Mouse (Mus musculus) hindbrain, embryonic 14.5 days (tissue): ENCODE measurements around the gene Anp32a. TPM values are rescaled to one million over a fixed set of nuclear protein-coding genes. Genes with fewer than 3 reads are reported as not detected.

ENCODE experiments used
- ATAC-seq: fragments of 200-750 bp; cut with Nextera tagmentation; 2 replicates; pipeline ENCODE4 v1.8.0; 2017; ENCODE audit warnings: moderate number of reproducible peaks, mild to moderate bottlenecking, moderate TSS enrichment, moderate library complexity; ENCODE audit not compliant: low FRiP score
- DNase-seq: peaks from one replicate; pipeline ENCODE4 v3.0.0-alpha.2; 2015; ENCODE audit warnings: low spot score
- H3K27ac ChIP-seq: fragments of 300-500 bp; sonication (generic); 2 replicates; pipeline ENCODE4 v1.5.1; 2014; ENCODE audit warnings: mild to moderate bottlenecking, moderate library complexity
- H3K27me3 ChIP-seq: fragments of 300-500 bp; sonication (generic); 2 replicates; pipeline ENCODE4 v1.6.1; 2014; ENCODE audit warnings: mild to moderate bottlenecking, low read length, mixed read lengths; ENCODE audit not compliant: control insufficient read depth, insufficient read depth
- H3K36me3 ChIP-seq: fragments of 300-500 bp; sonication (generic); replicated peaks from 2 replicates; pipeline ENCODE4 v1.6.1; 2014; ENCODE audit not compliant: control insufficient read depth, insufficient read depth
- H3K4me1 ChIP-seq: fragments of 300-500 bp; sonication (generic); replicated peaks from 2 replicates; pipeline ENCODE4 v1.6.1; 2014; ENCODE audit warnings: antibody characterized with exemption, low read length, mixed read lengths; ENCODE audit not compliant: control insufficient read depth, insufficient read depth
- H3K4me2 ChIP-seq: fragments of 300-500 bp; sonication (generic); replicated peaks from 2 replicates; pipeline ENCODE4 v1.6.1; 2014; ENCODE audit warnings: mild to moderate bottlenecking, moderate library complexity
- H3K4me3 ChIP-seq: fragments of 300-500 bp; sonication (generic); replicated peaks from 2 replicates; pipeline ENCODE4 v1.5.1; 2014; ENCODE audit warnings: mild to moderate bottlenecking, low read length
- H3K9ac ChIP-seq: fragments of 300-500 bp; sonication (generic); 2 replicates; pipeline ENCODE4 v1.6.1; 2014
- H3K9me3 ChIP-seq: fragments of 300-500 bp; sonication (generic); 2 replicates; pipeline ENCODE4 v1.6.1; 2016; ENCODE audit warnings: low read length; ENCODE audit not compliant: control insufficient read depth
- WGBS: fragments of 180-500 bp; shearing (Covaris S2); extraction: QIAGEN DNeasy Blood & Tissue Kit; methylation state at CpG from one replicate; pipeline ENCODE4 v1.1.7; 2014; 5-methylcytosine and 5-hydroxymethylcytosine counted together
- polyA plus RNA-seq: library from polyadenylated mRNA; unstranded; fragments of >200 nt; fragmentation: Nextera tagmentation; extraction: Ambion mirVana; gene quantifications from 2 replicates; pipeline ENCODE4 v1.2.1, GENCODE M21; 2014

The Anp32a gene
- 73.0 and 85.4 TPM in 2 replicates for polyA plus RNA-seq

DNA sequence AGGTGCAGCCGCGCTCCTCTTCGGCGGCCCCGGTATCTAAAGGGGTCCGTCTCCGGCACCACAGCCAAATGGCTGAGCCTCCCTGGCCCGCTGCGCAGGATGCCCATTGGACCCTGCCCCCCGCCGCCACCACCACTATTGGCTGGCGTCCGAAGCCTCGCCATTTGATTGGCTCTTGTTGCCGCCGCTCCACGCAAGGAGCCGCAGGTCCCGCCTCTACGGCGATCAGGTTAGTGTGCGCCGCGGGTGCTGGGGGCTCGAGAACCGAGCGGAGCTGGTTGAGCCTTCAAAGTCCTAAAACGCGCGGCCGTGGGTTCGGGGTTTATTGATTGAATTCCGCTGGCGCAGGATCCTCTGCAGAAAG, at the start of gene Anp32a:
Anp32a (plus strand) TSS at position 171 of the 364 bp plus-strand sequence.
- H3K4me3 ChIP-seq, result peak within 1 kb of the TSS; percentile 81
- peak; percentile 96 for DNase-seq
- peak within 1 kb of the TSS; percentile 99 for H3K27ac ChIP-seq
- peaks cover 24% of the 10 kb centered on the region for H3K4me1 ChIP-seq
- no peaks in the 10 kb centered on the region for H3K36me3 ChIP-seq
- under 1% methylated on average over 32 of the region's 34 CpGs for WGBS
- H3K9ac ChIP-seq, result peak within 1 kb of the TSS; percentile 97
- peak within 1 kb of the TSS; percentile 83 for H3K4me2 ChIP-seq
- H3K9me3 ChIP-seq, result no peaks in the 10 kb centered on the region
- no peaks in the 10 kb centered on the region for H3K27me3 ChIP-seq
- ATAC-seq, result peak; percentile 92

DNA sequence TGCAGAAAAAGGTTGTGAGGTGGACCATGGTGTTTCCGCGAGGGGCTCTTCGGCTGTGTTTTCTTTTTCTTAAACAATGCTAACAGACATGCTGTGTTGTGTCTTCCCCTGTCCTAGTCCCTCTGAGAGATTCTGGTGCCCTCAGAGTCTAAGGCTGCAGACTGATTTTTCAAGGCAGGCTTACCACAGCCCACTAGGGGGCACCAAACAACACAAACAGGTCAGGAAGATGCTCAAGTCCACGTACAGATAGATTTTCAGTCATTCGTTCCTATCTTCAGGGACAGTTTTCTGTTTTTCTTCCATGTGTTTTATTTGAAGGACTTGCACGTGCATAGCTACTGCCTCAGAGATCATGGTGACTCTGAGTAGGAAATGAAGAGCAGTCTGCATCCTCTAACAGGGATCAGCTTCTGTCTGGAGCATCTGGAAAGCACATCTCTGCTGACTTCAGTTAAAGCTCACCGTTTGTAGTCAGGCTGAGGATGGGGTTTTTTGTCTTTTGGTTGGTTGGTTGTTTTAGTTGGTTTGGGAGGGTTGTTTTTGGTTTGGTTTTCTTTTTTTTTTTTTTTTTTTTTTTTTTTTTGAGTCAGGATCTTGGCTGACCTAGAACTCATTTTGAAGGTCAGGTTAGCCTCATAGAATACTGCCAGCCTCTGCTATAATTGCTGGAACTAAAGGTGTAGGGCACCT, 45.9 kb upstream of the Anp32a start:
- Histone ChIP-seq H3K4me2 (no peak overlapping the region), H3K9me3 (no peaks in the 10 kb centered on the region), H3K27me3 (no peaks in the 10 kb centered on the region), H3K4me1 (no peaks in the 10 kb centered on the region), H3K9ac (no peak overlapping the region), H3K27ac (no peak overlapping the region), H3K4me3 (no peak overlapping the region), H3K36me3 (no peaks in the 10 kb centered on the region)
- peak; percentile 92 for DNase-seq
- no peak for ATAC-seq
- WGBS, result 21% methylated on average over 7 of the region's 7 CpGs

DNA sequence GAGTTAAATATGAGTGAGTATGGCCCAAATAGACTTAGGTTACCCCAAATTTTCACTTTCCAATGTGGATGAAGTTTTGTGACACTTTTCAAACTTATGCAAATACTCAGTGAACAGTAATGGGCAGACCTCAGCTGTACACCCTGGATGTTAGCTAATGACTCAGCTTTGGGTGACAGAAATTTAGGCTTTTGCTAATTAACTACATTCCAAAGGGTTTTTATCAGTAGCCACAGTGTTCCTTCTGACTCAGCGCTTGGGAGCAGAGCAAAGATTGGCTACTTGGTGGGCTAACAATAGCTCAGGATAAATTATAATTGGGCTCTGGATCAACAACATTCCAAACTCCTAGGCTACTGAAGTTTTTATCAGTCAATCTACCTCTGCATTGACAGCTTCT, 44.2 kb upstream of the Anp32a start:
- DNase-seq, result no peak
- H3K4me1 ChIP-seq, result no peaks in the 10 kb centered on the region
- no peaks in the 10 kb centered on the region for H3K9me3 ChIP-seq
- no peak for ATAC-seq
- H3K27ac ChIP-seq, result no peak overlapping the region
- WGBS, result 68% methylated on average over 1 of the region's 1 CpGs
- H3K27me3 ChIP-seq, result no peaks in the 10 kb centered on the region
- H3K36me3 ChIP-seq, result no peaks in the 10 kb centered on the region
- no peak overlapping the region for H3K4me2 ChIP-seq
- no peak overlapping the region for H3K4me3 ChIP-seq
- H3K9ac ChIP-seq, result no peak overlapping the region

DNA sequence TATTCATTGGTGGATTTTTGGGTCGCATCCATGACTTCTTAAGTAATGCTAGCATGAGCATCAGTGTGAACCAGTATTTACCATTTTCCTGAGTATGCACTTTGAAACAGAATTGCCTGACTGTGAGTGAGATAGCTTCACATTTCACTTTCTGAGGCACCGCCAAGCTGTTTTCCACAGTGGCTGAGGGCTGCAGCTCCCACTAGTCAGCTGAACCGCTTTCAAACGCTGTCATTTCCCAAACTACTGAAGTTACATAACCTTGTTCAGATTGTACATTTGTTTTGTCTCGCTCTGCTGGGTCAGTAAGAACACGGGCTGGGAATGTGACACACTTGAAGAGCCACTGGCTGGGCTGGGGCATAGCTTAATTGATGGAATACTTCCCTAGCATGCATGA, 25.5 kb upstream of the Anp32a start:
- DNase-seq, result no peak
- H3K4me1 ChIP-seq, result no peaks in the 10 kb centered on the region
- no peaks in the 10 kb centered on the region for H3K36me3 ChIP-seq
- no peak overlapping the region for H3K9ac ChIP-seq
- no peaks in the 10 kb centered on the region for H3K9me3 ChIP-seq
- no peak for ATAC-seq
- 93% methylated on average over 6 of the region's 6 CpGs for WGBS
- no peak overlapping the region for H3K4me2 ChIP-seq
- H3K4me3 ChIP-seq, result no peak overlapping the region
- no peak overlapping the region for H3K27ac ChIP-seq
- H3K27me3 ChIP-seq, result no peaks in the 10 kb centered on the region

DNA sequence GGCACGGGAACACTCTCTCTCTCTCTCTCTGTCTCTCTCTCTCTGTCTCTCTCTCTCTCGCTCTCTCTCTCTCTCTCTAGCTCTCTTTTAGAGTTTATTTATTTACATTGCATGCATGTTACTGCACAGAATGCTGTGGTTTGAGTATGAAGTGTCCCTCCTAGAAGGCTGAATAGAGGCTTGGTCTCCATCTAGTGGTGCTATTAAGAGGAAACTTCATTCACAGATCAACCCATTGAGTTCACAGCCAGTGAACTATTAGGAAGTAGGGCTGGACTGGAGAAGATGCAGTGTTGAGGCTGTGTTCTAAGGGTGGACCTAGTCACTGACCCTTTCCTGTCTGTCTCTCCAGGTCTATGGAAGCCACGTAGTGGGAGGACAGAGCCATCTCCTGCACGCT, 22.4 kb upstream of the Anp32a start:
- Histone ChIP-seq H3K9me3 (no peaks in the 10 kb centered on the region), H3K4me3 (no peak overlapping the region)

DNA sequence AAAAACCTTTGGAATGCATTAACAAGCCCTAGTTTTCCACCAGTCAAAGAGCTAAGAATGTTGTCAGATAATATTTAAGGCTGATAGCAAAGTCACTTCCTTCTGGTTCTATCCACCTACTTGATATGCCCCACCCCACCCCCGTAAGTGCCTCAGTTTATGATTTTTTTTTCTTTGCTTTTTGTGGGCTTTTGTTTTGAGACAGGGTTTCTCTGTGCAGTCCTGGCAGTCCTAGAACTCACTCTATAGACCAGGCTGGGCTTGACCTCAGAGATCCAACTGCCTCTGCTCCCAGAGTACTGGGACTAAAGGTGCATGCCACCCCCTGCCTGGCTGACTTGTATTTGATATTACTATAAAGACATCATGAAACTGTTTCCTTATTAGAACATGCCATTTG, 17.3 kb upstream of the Anp32a start:
- Histone ChIP-seq H3K36me3 (no peaks in the 10 kb centered on the region), H3K4me2 (no peak overlapping the region), H3K27ac (no peak overlapping the region), H3K4me3 (no peak overlapping the region), H3K9me3 (no peaks in the 10 kb centered on the region), H3K4me1 (no peaks in the 10 kb centered on the region), H3K9ac (no peak overlapping the region), H3K27me3 (no peaks in the 10 kb centered on the region)
- 70% methylated on average over 1 of the region's 1 CpGs for WGBS
- DNase-seq, result no peak
- ATAC-seq, result no peak

More for the DNA sequence above, 22.4 kb upstream of the Anp32a start:
- Histone ChIP-seq H3K4me1 (no peaks in the 10 kb centered on the region), H3K27me3 (no peaks in the 10 kb centered on the region), H3K9ac (no peak overlapping the region), H3K4me2 (no peak overlapping the region), H3K27ac (no peak overlapping the region), H3K36me3 (no peaks in the 10 kb centered on the region)
- WGBS, result 80% methylated on average over 4 of the region's 4 CpGs
- DNase-seq (no peak), ATAC-seq (no peak)

DNA sequence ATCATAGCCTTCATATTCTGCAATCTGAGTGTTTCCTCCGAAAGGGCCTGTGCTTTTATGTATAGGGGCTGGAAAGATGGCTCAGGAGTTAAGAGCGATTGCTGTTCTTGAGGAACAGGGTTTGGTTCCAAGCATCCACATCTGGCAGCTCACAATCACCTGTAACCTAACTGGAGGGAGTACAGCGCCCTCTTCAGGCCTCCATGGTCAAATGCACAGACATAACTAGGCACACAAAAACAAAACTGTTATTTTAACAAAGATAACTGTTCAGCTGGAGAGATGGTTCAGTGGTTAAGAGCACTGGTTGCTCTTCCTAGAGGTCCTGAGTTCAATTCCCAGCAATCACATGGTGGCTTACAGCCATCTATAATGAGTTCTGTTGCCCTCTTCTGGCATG, 15.1 kb upstream of the Anp32a start:
- H3K4me2 ChIP-seq, result no peak overlapping the region
- 76% methylated on average over 3 of the region's 3 CpGs for WGBS
- ATAC-seq, result no peak

DNA sequence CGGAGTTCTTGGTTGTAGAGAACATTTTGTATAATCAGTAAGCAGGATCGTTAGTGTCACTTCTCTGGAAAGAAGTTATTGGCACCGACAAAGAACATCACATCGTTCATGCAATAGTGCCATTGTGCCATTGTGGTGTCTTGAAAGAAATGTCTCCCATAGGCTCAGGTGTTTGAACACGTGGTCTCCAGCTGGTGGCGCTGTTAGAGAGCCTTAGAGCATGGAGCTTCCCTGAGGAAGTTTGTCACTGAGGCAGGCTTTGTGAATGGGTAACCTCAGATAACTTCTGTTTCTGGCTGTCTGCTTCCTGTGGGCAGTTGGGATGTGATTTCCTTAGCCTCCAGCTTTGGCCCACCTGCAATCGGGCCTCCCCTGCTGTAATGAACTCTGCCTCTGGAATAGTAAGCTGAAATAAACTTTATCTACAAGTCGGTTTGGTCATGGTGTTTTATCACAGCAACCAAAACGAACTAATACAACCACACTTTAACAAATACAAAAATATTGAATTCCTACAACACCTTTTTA, 6.7 kb upstream of the Anp32a start:
- Histone ChIP-seq H3K27me3 (no peaks in the 10 kb centered on the region), H3K4me1 (peaks cover 7% of the 10 kb centered on the region; the same call in 1 of the 2 replicates), H3K9me3 (no peaks in the 10 kb centered on the region), H3K4me3 (no peak overlapping the region), H3K27ac (no peak overlapping the region), H3K9ac (no peak overlapping the region), H3K4me2 (no peak overlapping the region), H3K36me3 (no peaks in the 10 kb centered on the region)
- whole genome bisulfite sequencing, result 93% methylated on average over 9 of the region's 9 CpGs
- DNase-seq (no peak), ATAC-seq (no peak)

More for the DNA sequence above, 15.1 kb upstream of the Anp32a start:
- no peaks in the 10 kb centered on the region for H3K9me3 ChIP-seq
- H3K4me1 ChIP-seq, result no peaks in the 10 kb centered on the region
- H3K4me3 ChIP-seq, result no peak overlapping the region
- no peak overlapping the region for H3K9ac ChIP-seq
- H3K27me3 ChIP-seq, result no peaks in the 10 kb centered on the region
- no peak overlapping the region for H3K27ac ChIP-seq
- no peak for DNase-seq
- H3K36me3 ChIP-seq, result no peaks in the 10 kb centered on the region

DNA sequence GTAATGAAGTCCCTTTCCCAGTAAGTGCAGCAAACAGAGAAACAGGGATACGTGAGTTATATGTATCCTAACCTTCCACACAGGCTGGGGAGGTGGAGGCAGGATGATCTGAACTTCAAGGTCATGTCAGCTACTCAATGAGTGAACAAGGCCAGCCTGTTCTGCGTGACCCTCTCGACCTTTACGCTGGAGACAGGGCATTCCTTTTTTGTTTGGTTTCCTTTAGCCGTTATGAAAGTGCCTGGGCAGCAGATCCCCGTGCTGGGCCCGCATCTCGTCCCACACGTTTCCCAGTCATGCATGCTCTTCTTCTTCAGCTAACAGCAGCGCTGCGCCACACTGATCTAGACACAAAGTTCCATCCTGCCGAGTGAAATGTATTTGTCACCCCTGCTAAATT, 5.7 kb upstream of the Anp32a start:
- Histone ChIP-seq H3K9me3 (no peaks in the 10 kb centered on the region), H3K36me3 (no peaks in the 10 kb centered on the region), H3K27me3 (no peaks in the 10 kb centered on the region), H3K4me3 (no peak overlapping the region), H3K27ac (no peak overlapping the region), H3K4me2 (no peak overlapping the region), H3K9ac (no peak overlapping the region), H3K4me1 (peaks cover 11% of the 10 kb centered on the region; the same call in 1 of the 2 replicates)
- WGBS, result 44% methylated on average over 12 of the region's 12 CpGs
- no peak for DNase-seq
- ATAC-seq, result no peak
